8 mouse cellular contexts compared by ENCODE assay signal in genomic region chr16:18248433-18249363, GRCm38 (mm10). TPM values are rescaled to one million over a fixed set of nuclear protein-coding genes. Genes with fewer than 3 reads are reported as not detected.
DNase-seq lines count a peak whose midpoint lies in the region; ATAC-seq lines count a peak whose summit lies in the region.

Gene Trmt2a, plus strand, starts transcription at chr16:18248679.
Gene Ranbp1, minus strand, starts transcription at chr16:18248732.

- H3K27ac ChIP-seq in intestine, embryonic 14.5 days (ENCODE audit: low read depth): peak within 1 kb of the TSS; percentile 91

- WGBS in intestine, embryonic 14.5 days: under 1% methylated on average over 97 of the region's 102 CpGs

- ATAC-seq in intestine, embryonic 14.5 days (replicated peaks; ENCODE audit: low FRiP score, low TSS enrichment, low read depth): peak; percentile 95

- peak; percentile 99 for DNase-seq in adrenal gland, adult 18-20 months (ENCODE audit: low spot score in 2 of 2)
- peak; percentile 99 for DNase-seq in embryo, embryonic 11 days
- DNase-seq in gastrocnemius, postnatal 25 days: peak; percentile 98
- peak; percentile 99 for DNase-seq in intestine, embryonic 14.5 days (ENCODE audit: low spot score)
- peak; percentile 98 to 99 for DNase-seq in left cerebral cortex, postnatal 14 days (ENCODE audit: low spot score in 2 of 2)
- DNase-seq in mesoderm, embryonic 11.5 days (ENCODE audit: low read depth, low spot score): peak; percentile 99
- DNase-seq in right cerebral cortex, postnatal 36 days (ENCODE audit: low spot score in 2 of 2): peak; percentile 99
- peak; percentile 98 for DNase-seq in yolk sac, embryonic 10.5 days (ENCODE audit: low spot score)

- H3K4me1 ChIP-seq in intestine, embryonic 14.5 days (replicated peaks; ENCODE audit: control insufficient read depth, insufficient read depth, low read length): peaks cover 27% of the 10 kb centered on the region

- H3K36me3 ChIP-seq in intestine, embryonic 14.5 days (ENCODE audit: control insufficient read depth, insufficient read depth, low read length): peaks cover 69% of the 10 kb centered on the region

- H3K9me3 ChIP-seq in intestine, embryonic 14.5 days (ENCODE audit: control insufficient read depth, low read length): no peaks in the 10 kb centered on the region

- peak within 1 kb of the TSS; percentile 87 for H3K4me2 ChIP-seq in intestine, embryonic 14.5 days (ENCODE audit: low read length)

- peak within 1 kb of the TSS; percentile 65 for H3K9ac ChIP-seq in intestine, embryonic 14.5 days (ENCODE audit: low read length)

- intact Hi-C loops in left cerebral cortex, postnatal 14 days (cut with DNase I): no loop called here

- no peaks in the 10 kb centered on the region for H3K27me3 ChIP-seq in intestine, embryonic 14.5 days (replicated peaks; ENCODE audit: control insufficient read depth, insufficient read depth, low read length)

- H3K4me3 ChIP-seq in intestine, embryonic 14.5 days (ENCODE audit: low read depth, low read length): peak within 1 kb of the TSS; percentile 80

RNA-seq across cellular contexts. Expression of gene Trmt2a, which starts in this region (rescaled TPM):
- total RNA-seq in adrenal gland, adult 18-20 months (2021): 10 to 100 TPM; 41.8 to 44.1 TPM
- 1 to 10 TPM; 9.6 to 10.0 TPM for total RNA-seq in gastrocnemius, postnatal 25 days (2021)
- polyA plus RNA-seq in intestine, embryonic 14.5 days (2014; fragmentation: Nextera tagmentation; extraction: Ambion mirVana): 110 and 117 TPM in 2 replicates
- 10 to 100 TPM; 42.1 to 50.2 TPM for total RNA-seq in left cerebral cortex, postnatal 14 days (2021)

RNA-seq across cellular contexts. Expression of gene Ranbp1, which starts in this region (rescaled TPM):
- total RNA-seq in adrenal gland, adult 18-20 months (2021): 100 to 1,000 TPM; 114 to 143 TPM
- 10 to 100 TPM; 21.6 to 24.7 TPM for total RNA-seq in gastrocnemius, postnatal 25 days (2021)
- 725 and 734 TPM in 2 replicates for polyA plus RNA-seq in intestine, embryonic 14.5 days (2014; fragmentation: Nextera tagmentation; extraction: Ambion mirVana)
- 100 to 1,000 TPM in 1 of 2 experiments, 10 to 100 TPM in 1; 88.1 to 106 TPM for total RNA-seq in left cerebral cortex, postnatal 14 days (2021)

Comparison
In these comparisons a context has a peak if more than half of its experiments do, and no peak if none do; other contexts are left out.
1. Peak in every context shown above with its lines: DNase-seq, ATAC-seq, H3K4me3 ChIP-seq and H3K27ac ChIP-seq.